Mouse (Mus musculus): ENCODE measurements around the gene Dpp7.

DNA sequence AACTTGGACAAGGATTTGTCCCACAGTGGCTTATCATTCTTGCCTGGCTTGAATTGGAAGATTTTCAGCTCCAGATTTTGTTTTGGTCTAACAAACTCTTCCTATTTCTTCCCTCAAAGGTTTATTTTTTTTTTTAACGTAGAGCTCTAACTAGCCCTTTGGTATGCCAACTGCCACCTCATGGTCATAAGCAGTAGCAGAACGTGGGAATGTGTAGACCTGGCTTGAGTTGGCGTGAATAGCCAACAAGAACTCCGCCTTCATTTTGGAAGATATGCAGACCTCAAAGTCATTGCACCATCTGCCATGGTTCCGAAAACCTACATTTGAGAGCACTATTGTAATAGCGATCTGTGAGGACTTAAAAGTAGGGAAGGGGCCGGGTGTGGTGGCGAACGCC, 24.7 kb downstream of the Dpp7 start:
- TF ChIP-seq CTCF (IDR thresholded peaks at IDR 0.05; ENCODE audit: insufficient read depth, low read depth, low read length) (no peak), POLR2A (IDR thresholded peaks at IDR 0.05; ENCODE audit: insufficient read depth, low read depth, low read length) (no peak)
